Mouse (Mus musculus) urinary bladder, postnatal 14 days (tissue): ENCODE data around the gene Tjp2.
"Not testable (repeated sequence)": the region's sequence is repeated elsewhere in the genome, so short reads cannot be mapped to it uniquely, and the experiment has no call there.

Experiments
- DNase-seq: peaks from one replicate; pipeline ENCODE4 v3.0.0; 2021; ENCODE audit warnings: low spot score

Tjp2 gene

GRCm38 (mm10) chr19:24123534-24124290 lies 101.1 kb downstream of the Tjp2 start:
- DNase-seq = no peak

GRCm38 (mm10) chr19:24123087-24123486 lies 101.7 kb downstream of the Tjp2 start:
- no peak for DNase-seq

- no peak for DNase-seq
Measured at GRCm38 (mm10) chr19:24122647-24123046, 102.2 kb downstream of the Tjp2 start.

GRCm38 (mm10) chr19:24120811-24121210 lies 104.0 kb downstream of the Tjp2 start:
- DNase-seq = no peak

GRCm38 (mm10) chr19:24118775-24119174 lies 106.1 kb downstream of the Tjp2 start:
- DNase-seq = no peak

- no peak for DNase-seq
Measured at GRCm38 (mm10) chr19:24111581-24111980, 113.2 kb downstream of the Tjp2 start.

GRCm38 (mm10) chr19:24107707-24108106 lies 117.1 kb downstream of the Tjp2 start:
- DNase-seq = no peak

- no peak for DNase-seq
Measured at GRCm38 (mm10) chr19:24103802-24104201, 121.0 kb downstream of the Tjp2 start.

- no peak for DNase-seq
Measured at GRCm38 (mm10) chr19:24102562-24103126, 122.2 kb downstream of the Tjp2 start.

GRCm38 (mm10) chr19:24101183-24101582 lies 123.6 kb downstream of the Tjp2 start:
- no peak for DNase-seq

GRCm38 (mm10) chr19:24098691-24099090 lies 126.1 kb downstream of the Tjp2 start:
- DNase-seq = peak; percentile 32

- DNase-seq = no peak
Measured at GRCm38 (mm10) chr19:24097666-24098455, 127.0 kb downstream of the Tjp2 start.

- DNase-seq = not testable (repeated sequence)
Measured at GRCm38 (mm10) chr19:24092060-24092459, 132.8 kb downstream of the Tjp2 start.

GRCm38 (mm10) chr19:24090366-24090765 lies 134.5 kb downstream of the Tjp2 start:
- no peak for DNase-seq

- DNase-seq = no peak
Measured at GRCm38 (mm10) chr19:24085306-24085705, 139.5 kb downstream of the Tjp2 start.

- DNase-seq = no peak
Measured at GRCm38 (mm10) chr19:24080417-24081080, 144.3 kb downstream of the Tjp2 start.

- DNase-seq = no peak
Measured at GRCm38 (mm10) chr19:24077658-24078057, 147.2 kb downstream of the Tjp2 start.

GRCm38 (mm10) chr19:24076536-24076935 lies 148.3 kb downstream of the Tjp2 start:
- DNase-seq = peak; percentile 62

- peak; percentile 42 for DNase-seq
Measured at GRCm38 (mm10) chr19:24075927-24076326, 148.9 kb downstream of the Tjp2 start.

- DNase-seq = no peak
Measured at GRCm38 (mm10) chr19:24073155-24073554, 151.7 kb downstream of the Tjp2 start.

GRCm38 (mm10) chr19:24064348-24064895 lies 160.4 kb downstream of the Tjp2 start:
- no peak for DNase-seq

GRCm38 (mm10) chr19:24063585-24063984 lies 161.2 kb downstream of the Tjp2 start:
- DNase-seq = no peak
